Mouse (Mus musculus): ENCODE measurements around the gene Abhd15. TPM values are rescaled to one million over a fixed set of nuclear protein-coding genes. Genes with fewer than 3 reads are reported as not detected.
"Not testable (repeated sequence)": the region's sequence is repeated elsewhere in the genome, so short reads cannot be mapped to it uniquely, and the experiment has no call there.

Abhd15 gene
- total and polyA plus RNA-seq, 3 experiments: 2.0 to 2.9 (median 2.4) TPM

- 0 out of 2 replicates have a peak, but pooled peaks cover 1% of the 10 kb centered on the region for H3K79me2 ChIP-seq (replicated peaks; ENCODE audit: control insufficient read depth, insufficient read depth, low read length)
- no peaks in the 10 kb centered on the region for H3K27me3 ChIP-seq (ENCODE audit: control insufficient read depth, insufficient read depth, low read length)
- H3K9ac ChIP-seq (ENCODE audit: low read depth, low read length): no peak overlapping the region
- no peak overlapping the region for H3K4me3 ChIP-seq
- DNase-seq: no peak
- TF ChIP-seq EP300 (IDR thresholded peaks at IDR 0.05; ENCODE audit: insufficient read depth, low read depth, low read length): no peak
- TF ChIP-seq CTCF (IDR thresholded peaks at IDR 0.05): no peak
- TF ChIP-seq POLR2A (IDR thresholded peaks at IDR 0.05; ENCODE audit: insufficient read depth, low read depth, low read length): no peak
- WGBS: 61% methylated on average over 5 of the region's 5 CpGs
- peaks cover 3% of the 10 kb centered on the region for H3K4me1 ChIP-seq (ENCODE audit: control insufficient read depth, insufficient read depth, low read length)
- no peak overlapping the region for H3K27ac ChIP-seq
- intact Hi-C loops (cut with DNase I): no loop called here
- H3K36me3 ChIP-seq (ENCODE audit: control insufficient read depth, insufficient read depth, low read length): no peaks in the 10 kb centered on the region
Measured at GRCm38 (mm10) chr11:77520601-77521529, 5.9 kb downstream of the Abhd15 start.

GRCm38 (mm10) chr11:77525804-77526486 lies 11.0 kb downstream of the Abhd15 start:
- H3K79me2 ChIP-seq (replicated peaks; ENCODE audit: control insufficient read depth, insufficient read depth, low read length): 0 out of 2 replicates have a peak, but pooled peaks cover 1% of the 10 kb centered on the region
- TF ChIP-seq POLR2A (IDR thresholded peaks at IDR 0.05; ENCODE audit: insufficient read depth, low read depth, low read length): no peak
- TF ChIP-seq CTCF (IDR thresholded peaks at IDR 0.05): peak; percentile 21; the same call in 1 of the 2 replicates
- no peak for TF ChIP-seq EP300 (IDR thresholded peaks at IDR 0.05; ENCODE audit: insufficient read depth, low read depth, low read length)
- no peak overlapping the region for H3K9ac ChIP-seq (ENCODE audit: low read depth, low read length)
- no peaks in the 10 kb centered on the region for H3K36me3 ChIP-seq (ENCODE audit: control insufficient read depth, insufficient read depth, low read length)
- no peaks in the 10 kb centered on the region for H3K27me3 ChIP-seq (ENCODE audit: control insufficient read depth, insufficient read depth, low read length)
- WGBS: 67% methylated on average over 3 of the region's 3 CpGs
- no peaks in the 10 kb centered on the region for H3K4me1 ChIP-seq (ENCODE audit: control insufficient read depth, insufficient read depth, low read length)
- H3K27ac ChIP-seq: no peak overlapping the region
- DNase-seq: no peak
- H3K4me3 ChIP-seq: no peak overlapping the region
- intact Hi-C loops (cut with DNase I): no loop called here

GRCm38 (mm10) chr11:77528420-77528819 lies 13.5 kb downstream of the Abhd15 start:
- H3K27me3 ChIP-seq (ENCODE audit: control insufficient read depth, insufficient read depth, low read length); H3K27ac ChIP-seq; DNase-seq; intact Hi-C loops (cut with DNase I); H3K79me2 ChIP-seq (replicated peaks; ENCODE audit: control insufficient read depth, insufficient read depth, low read length); H3K4me1 ChIP-seq (ENCODE audit: control insufficient read depth, insufficient read depth, low read length); H3K9ac ChIP-seq (ENCODE audit: low read depth, low read length); H3K4me3 ChIP-seq; H3K36me3 ChIP-seq (ENCODE audit: control insufficient read depth, insufficient read depth, low read length): not testable (repeated sequence)
- TF ChIP-seq CTCF (IDR thresholded peaks at IDR 0.05): 0 out of 2 replicates have a peak, but pooled peaks have one; percentile 6
- 89% methylated on average over 3 of the region's 3 CpGs for WGBS

- intact Hi-C loops (cut with DNase I): no loop called here
- no peaks in the 10 kb centered on the region for H3K79me2 ChIP-seq (replicated peaks; ENCODE audit: control insufficient read depth, insufficient read depth, low read length)
- H3K9ac ChIP-seq (ENCODE audit: low read depth, low read length): no peak overlapping the region
- TF ChIP-seq CTCF (IDR thresholded peaks at IDR 0.05): no peak
- TF ChIP-seq EP300 (IDR thresholded peaks at IDR 0.05; ENCODE audit: insufficient read depth, low read depth, low read length): no peak
- no peak for TF ChIP-seq POLR2A (IDR thresholded peaks at IDR 0.05; ENCODE audit: insufficient read depth, low read depth, low read length)
- H3K4me1 ChIP-seq (ENCODE audit: control insufficient read depth, insufficient read depth, low read length): no peaks in the 10 kb centered on the region
- 70% methylated on average over 3 of the region's 3 CpGs for WGBS
- no peak overlapping the region for H3K27ac ChIP-seq
- DNase-seq: no peak
- no peaks in the 10 kb centered on the region for H3K36me3 ChIP-seq (ENCODE audit: control insufficient read depth, insufficient read depth, low read length)
- no peak overlapping the region for H3K4me3 ChIP-seq
- no peaks in the 10 kb centered on the region for H3K27me3 ChIP-seq (ENCODE audit: control insufficient read depth, insufficient read depth, low read length)
Measured at GRCm38 (mm10) chr11:77529644-77530043, 14.7 kb downstream of the Abhd15 start.

- Histone ChIP-seq H3K36me3 (ENCODE audit: control insufficient read depth, insufficient read depth, low read length) (no peaks in the 10 kb centered on the region), H3K4me1 (ENCODE audit: control insufficient read depth, insufficient read depth, low read length) (no peaks in the 10 kb centered on the region), H3K27ac (no peak overlapping the region), H3K4me3 (no peak overlapping the region), H3K79me2 (replicated peaks; ENCODE audit: control insufficient read depth, insufficient read depth, low read length) (no peaks in the 10 kb centered on the region), H3K9ac (ENCODE audit: low read depth, low read length) (no peak overlapping the region), H3K27me3 (ENCODE audit: control insufficient read depth, insufficient read depth, low read length) (no peaks in the 10 kb centered on the region)
- intact Hi-C loops (cut with DNase I): no loop called here
- DNase-seq: no peak
- no peak for TF ChIP-seq POLR2A (IDR thresholded peaks at IDR 0.05; ENCODE audit: insufficient read depth, low read depth, low read length)
- no peak for TF ChIP-seq EP300 (IDR thresholded peaks at IDR 0.05; ENCODE audit: insufficient read depth, low read depth, low read length)
- TF ChIP-seq CTCF (IDR thresholded peaks at IDR 0.05): no peak
- WGBS: 78% methylated on average over 2 of the region's 2 CpGs
Measured at GRCm38 (mm10) chr11:77530862-77531261, 15.9 kb downstream of the Abhd15 start.

All from heart, adult 2 months (tissue).